Mouse (Mus musculus): ENCODE results near the gene Vmn2r73. TPM values are rescaled to one million over a fixed set of nuclear protein-coding genes. Genes with fewer than 3 reads are reported as not detected.
"Not testable (repeated sequence)": the region's sequence is repeated elsewhere in the genome, so short reads cannot be mapped to it uniquely, and the experiment has no call there.

The Vmn2r73 gene
- total RNA-seq (2021): not detected
- long read RNA-seq, experiment 1: 0 reads
- long read RNA-seq, experiment 2: 0 reads

DNA sequence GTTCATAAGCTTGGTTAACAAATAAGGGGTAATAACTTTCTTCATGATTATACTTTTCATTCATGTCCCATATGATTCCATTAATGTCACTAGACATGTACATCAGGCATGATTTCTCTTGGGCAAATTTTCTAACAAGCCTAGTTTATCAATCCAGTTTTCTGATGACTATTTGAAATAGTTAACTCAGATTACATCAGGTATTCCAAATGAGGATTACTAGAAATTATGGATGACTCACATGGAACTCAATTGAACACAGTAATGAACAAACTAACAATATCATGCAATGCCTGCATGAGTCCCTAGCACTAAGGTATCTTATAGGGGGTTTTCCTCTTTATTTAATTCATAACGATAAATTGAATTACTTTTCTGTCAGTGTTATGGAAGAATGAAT, at the start of gene Vmn2r73:
TSS of gene Vmn2r73 (minus strand) at position 101 of the 400 bp plus-strand sequence.
- DNase-seq: no peak
- intact Hi-C loops (cut with DNase I): no loop called here

DNA sequence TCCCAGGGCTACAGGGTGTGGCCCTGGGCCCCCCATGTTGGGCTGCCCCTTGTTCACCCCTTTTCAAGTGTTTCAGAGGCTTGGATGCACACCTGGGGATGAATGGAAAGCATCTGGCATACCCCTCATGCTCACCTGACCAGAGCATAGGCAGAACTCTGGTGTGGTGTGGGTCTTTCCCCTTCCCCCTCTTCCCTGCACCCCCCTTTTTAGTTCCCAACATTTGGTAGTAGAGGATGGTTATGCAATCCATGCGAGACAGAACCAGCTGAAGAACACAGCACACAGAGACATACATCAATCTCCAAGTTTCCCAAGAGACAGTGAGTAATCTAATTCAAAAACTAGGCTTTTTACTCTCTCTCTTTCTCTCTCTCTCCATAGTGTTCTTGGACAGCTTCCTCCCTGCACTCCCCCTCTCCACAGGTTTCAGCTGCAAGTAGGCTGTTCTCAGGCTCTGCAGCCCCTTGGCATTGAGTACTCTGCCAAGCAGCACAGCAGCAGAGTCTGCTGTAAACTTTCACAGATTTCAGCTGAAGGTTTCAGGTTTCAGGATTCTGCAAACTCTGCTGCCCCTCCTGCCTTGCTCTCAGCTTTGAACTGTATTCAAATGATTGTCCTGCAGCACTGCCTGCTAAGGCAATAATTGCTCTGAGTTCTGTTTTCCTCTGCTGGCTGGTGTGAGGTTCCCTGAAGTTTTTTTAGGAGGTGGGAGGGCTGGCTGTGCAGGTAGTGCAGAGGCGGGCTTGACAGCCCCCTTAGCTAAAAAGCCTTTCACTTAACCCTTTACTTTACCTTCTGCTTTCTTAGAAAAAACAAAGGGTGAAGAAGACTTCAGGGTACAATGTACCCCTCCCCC, 35.7 kb downstream of the Vmn2r73 start:
- intact Hi-C loops (cut with DNase I): no loop called here
- DNase-seq: no peak

DNA sequence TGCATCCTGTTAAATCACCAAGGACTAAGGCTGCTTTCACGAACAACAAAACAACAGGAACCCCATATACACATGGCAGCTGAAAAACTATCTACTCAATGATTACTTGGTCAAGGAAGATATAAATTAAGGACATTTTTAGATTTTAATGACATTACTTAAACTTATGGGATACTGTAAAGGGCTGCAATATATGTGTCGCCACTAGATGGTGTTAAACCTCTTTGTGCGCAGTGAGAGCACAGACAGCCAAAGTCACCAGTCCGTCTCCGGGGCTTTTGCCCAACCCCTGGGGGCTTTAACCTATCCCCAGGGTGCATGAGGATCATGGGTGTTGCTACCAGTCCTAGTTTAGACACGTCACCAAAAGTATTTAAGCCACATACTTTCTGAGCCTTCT, 58.0 kb downstream of the Vmn2r73 start:
- intact Hi-C loops (cut with DNase I); DNase-seq: not testable (repeated sequence)

Other genes starting within 250 kb of the Vmn2r73 start
- gene Vmn2r72, start 121.2 kb downstream of the Vmn2r73 start, total RNA-seq (2021): not detected
- not detected for gene Vmn2r74, start 85.4 kb upstream of the Vmn2r73 start, total RNA-seq (2021)